Mouse (Mus musculus) forebrain, embryonic 15.5 days (tissue): ENCODE data around the gene Fam149a. TPM values are rescaled to one million over a fixed set of nuclear protein-coding genes. Genes with fewer than 3 reads are reported as not detected.
"Not testable (repeated sequence)": the region's sequence is repeated elsewhere in the genome, so short reads cannot be mapped to it uniquely, and the experiment has no call there.

Source experiments
- ATAC-seq: fragments of 200-750 bp; cut with Nextera tagmentation; replicated peaks from 2 replicates; pipeline ENCODE4 v1.8.0; 2017; ENCODE audit warnings: mild to moderate bottlenecking, moderate TSS enrichment, moderate library complexity
- H3K27ac ChIP-seq: fragments of 300-500 bp; sonication (generic); replicated peaks from 2 replicates; pipeline ENCODE4 v1.5.1; 2015; ENCODE audit warnings: mild to moderate bottlenecking, inconsistent platforms
- H3K27me3 ChIP-seq: fragments of 300-500 bp; sonication (generic); 2 replicates; pipeline ENCODE4 v1.6.1; 2015; ENCODE audit warnings: inconsistent platforms
- H3K36me3 ChIP-seq: fragments of 300-500 bp; sonication (generic); 2 replicates; pipeline ENCODE4 v1.6.1; 2015; ENCODE audit warnings: mild to moderate bottlenecking, inconsistent platforms
- H3K4me1 ChIP-seq: fragments of 300-500 bp; sonication (generic); 2 replicates; pipeline ENCODE4 v1.6.1; 2015; ENCODE audit warnings: inconsistent platforms
- H3K4me2 ChIP-seq: fragments of 300-500 bp; sonication (generic); replicated peaks from 2 replicates; pipeline ENCODE4 v1.6.1; 2015; ENCODE audit warnings: mild to moderate bottlenecking, inconsistent platforms
- H3K4me3 ChIP-seq: fragments of 300-500 bp; sonication (generic); 2 replicates; pipeline ENCODE4 v1.5.1; 2015; ENCODE audit warnings: mild to moderate bottlenecking, inconsistent platforms
- H3K9ac ChIP-seq: fragments of 300-500 bp; sonication (generic); replicated peaks from 2 replicates; pipeline ENCODE4 v1.6.1; 2015; ENCODE audit warnings: mild to moderate bottlenecking, inconsistent platforms
- H3K9me3 ChIP-seq: fragments of 300-500 bp; sonication (generic); 2 replicates; pipeline ENCODE4 v1.6.1; 2016; ENCODE audit warnings: inconsistent platforms
- WGBS: fragments of 180-500 bp; shearing (Covaris S2); methylation state at CpG from one replicate; pipeline ENCODE4 v1.1.7; 2015; ENCODE audit warnings: mixed read lengths; 5-methylcytosine and 5-hydroxymethylcytosine counted together
- polyA plus RNA-seq: library from polyadenylated mRNA; unstranded; fragments of >200 nt; fragmentation: Nextera tagmentation; extraction: Ambion mirVana; gene quantifications from 2 replicates; pipeline ENCODE4 v1.2.1, GENCODE M21; 2015

Gene Fam149a
- polyA plus RNA-seq, 1 experiment from 2014 or later = 5.1 TPM

- not testable (repeated sequence) for H3K36me3 ChIP-seq, H3K4me2 ChIP-seq, H3K9me3 ChIP-seq, H3K9ac ChIP-seq, H3K4me3 ChIP-seq, H3K4me1 ChIP-seq, ATAC-seq, H3K27ac ChIP-seq, H3K27me3 ChIP-seq
Measured at GRCm38 (mm10) chr8:45327076-45327475, 55.0 kb downstream of the Fam149a start.

GRCm38 (mm10) chr8:45324151-45324550 lies 57.9 kb downstream of the Fam149a start:
- 86% methylated on average over 4 of the region's 4 CpGs for WGBS
- no peak overlapping the region for H3K4me2 ChIP-seq
- ATAC-seq = no peak

GRCm38 (mm10) chr8:45321365-45321764 lies 60.7 kb downstream of the Fam149a start:
- WGBS = 84% methylated on average over 2 of the region's 2 CpGs
- Histone ChIP-seq H3K27me3 (no peaks in the 10 kb centered on the region), H3K4me3 (no peak overlapping the region), H3K36me3 (no peaks in the 10 kb centered on the region), H3K9me3 (no peaks in the 10 kb centered on the region), H3K4me2 (no peak overlapping the region), H3K4me1 (no peaks in the 10 kb centered on the region), H3K27ac (no peak overlapping the region), H3K9ac (no peak overlapping the region)
- no peak for ATAC-seq

More at GRCm38 (mm10) chr8:45324151-45324550, 57.9 kb downstream of the Fam149a start:
- Histone ChIP-seq H3K4me3 (no peak overlapping the region), H3K27ac (no peak overlapping the region), H3K9ac (no peak overlapping the region), H3K36me3 (no peaks in the 10 kb centered on the region), H3K27me3 (no peaks in the 10 kb centered on the region), H3K9me3 (no peaks in the 10 kb centered on the region), H3K4me1 (no peaks in the 10 kb centered on the region)

GRCm38 (mm10) chr8:45320930-45321329 lies 61.2 kb downstream of the Fam149a start:
- Histone ChIP-seq H3K4me3 (no peak overlapping the region), H3K27me3 (no peaks in the 10 kb centered on the region), H3K27ac (no peak overlapping the region), H3K36me3 (no peaks in the 10 kb centered on the region), H3K9ac (no peak overlapping the region), H3K9me3 (no peaks in the 10 kb centered on the region), H3K4me1 (no peaks in the 10 kb centered on the region), H3K4me2 (no peak overlapping the region)
- 74% methylated on average over 1 of the region's 1 CpGs for WGBS
- no peak for ATAC-seq

GRCm38 (mm10) chr8:45310967-45311366 lies 71.1 kb downstream of the Fam149a start:
- H3K4me1 ChIP-seq = no peaks in the 10 kb centered on the region
- H3K4me2 ChIP-seq = no peak overlapping the region
- H3K4me3 ChIP-seq = no peak overlapping the region
- H3K27me3 ChIP-seq = no peaks in the 10 kb centered on the region
- H3K27ac ChIP-seq = no peak overlapping the region
- no peak for ATAC-seq
- no peaks in the 10 kb centered on the region for H3K36me3 ChIP-seq
- H3K9ac ChIP-seq = no peak overlapping the region
- 87% methylated on average over 4 of the region's 4 CpGs for WGBS
- H3K9me3 ChIP-seq = no peaks in the 10 kb centered on the region

GRCm38 (mm10) chr8:45308366-45308765 lies 73.7 kb downstream of the Fam149a start, which contains the start of gene Gm45753:
Gm45753 (minus strand) TSS chr8:45308466.
- H3K36me3 ChIP-seq = no peaks in the 10 kb centered on the region
- no peaks in the 10 kb centered on the region for H3K9me3 ChIP-seq
- 90% methylated on average over 13 of the region's 13 CpGs for WGBS
- H3K27ac ChIP-seq = no peak within 1 kb of the TSS
- ATAC-seq = no peak
- no peak within 1 kb of the TSS for H3K4me2 ChIP-seq
- no peaks in the 10 kb centered on the region for H3K27me3 ChIP-seq
- no peak within 1 kb of the TSS for H3K4me3 ChIP-seq
- H3K4me1 ChIP-seq = no peaks in the 10 kb centered on the region
- H3K9ac ChIP-seq = no peak within 1 kb of the TSS

- Histone ChIP-seq H3K4me1 (no peaks in the 10 kb centered on the region), H3K4me3 (no peak overlapping the region), H3K9me3 (no peaks in the 10 kb centered on the region), H3K4me2 (no peak overlapping the region), H3K27ac (no peak overlapping the region), H3K27me3 (no peaks in the 10 kb centered on the region), H3K9ac (no peak overlapping the region), H3K36me3 (no peaks in the 10 kb centered on the region)
- no peak for ATAC-seq
- WGBS = 79% methylated on average over 1 of the region's 1 CpGs
Measured at GRCm38 (mm10) chr8:45305479-45305878, 76.6 kb downstream of the Fam149a start.

- Histone ChIP-seq H3K9ac (no peak overlapping the region), H3K36me3 (no peaks in the 10 kb centered on the region), H3K27me3 (no peaks in the 10 kb centered on the region), H3K9me3 (no peaks in the 10 kb centered on the region), H3K27ac (no peak overlapping the region), H3K4me1 (no peaks in the 10 kb centered on the region), H3K4me3 (no peak overlapping the region), H3K4me2 (no peak overlapping the region)
- no peak for ATAC-seq
- WGBS = 89% methylated on average over 3 of the region's 3 CpGs
Measured at GRCm38 (mm10) chr8:45304354-45304753, 77.7 kb downstream of the Fam149a start.

- 54% methylated on average over 8 of the region's 8 CpGs for WGBS
- H3K27me3 ChIP-seq = no peaks in the 10 kb centered on the region
- no peaks in the 10 kb centered on the region for H3K36me3 ChIP-seq
- H3K4me3 ChIP-seq = no peak overlapping the region
- no peak overlapping the region for H3K27ac ChIP-seq
- no peaks in the 10 kb centered on the region for H3K9me3 ChIP-seq
- no peak overlapping the region for H3K9ac ChIP-seq
- H3K4me2 ChIP-seq = no peak overlapping the region
- H3K4me1 ChIP-seq = no peaks in the 10 kb centered on the region
- ATAC-seq = no peak
Measured at GRCm38 (mm10) chr8:45302390-45302789, 79.7 kb downstream of the Fam149a start.

GRCm38 (mm10) chr8:45295276-45295675 lies 86.8 kb downstream of the Fam149a start:
- no peak overlapping the region for H3K27ac ChIP-seq
- H3K4me2 ChIP-seq = no peak overlapping the region
- no peak for ATAC-seq
- WGBS = 93% methylated on average over 6 of the region's 6 CpGs
- no peaks in the 10 kb centered on the region for H3K36me3 ChIP-seq
- H3K9ac ChIP-seq = no peak overlapping the region
- no peaks in the 10 kb centered on the region for H3K9me3 ChIP-seq
- H3K27me3 ChIP-seq = no peaks in the 10 kb centered on the region
- H3K4me3 ChIP-seq = no peak overlapping the region
- H3K4me1 ChIP-seq = 0 out of 2 replicates have a peak, but pooled peaks cover 3% of the 10 kb centered on the region

- 89% methylated on average over 7 of the region's 7 CpGs for WGBS
- Histone ChIP-seq H3K4me3 (no peak within 1 kb of the TSS), H3K9ac (no peak within 1 kb of the TSS), H3K36me3 (no peaks in the 10 kb centered on the region), H3K4me1 (0 out of 2 replicates have a peak, but pooled peaks cover 3% of the 10 kb centered on the region), H3K27me3 (no peaks in the 10 kb centered on the region), H3K9me3 (no peaks in the 10 kb centered on the region), H3K4me2 (no peak within 1 kb of the TSS), H3K27ac (no peak within 1 kb of the TSS)
- no peak for ATAC-seq
Measured at GRCm38 (mm10) chr8:45294687-45295086, 87.4 kb downstream of the Fam149a start, which contains the start of gene Klkb1. Klkb1 (minus strand) TSS chr8:45294859.

GRCm38 (mm10) chr8:45291790-45292189 lies 90.3 kb downstream of the Fam149a start:
- H3K4me1 ChIP-seq = 0 out of 2 replicates have a peak, but pooled peaks cover 3% of the 10 kb centered on the region
- no peak overlapping the region for H3K27ac ChIP-seq
- WGBS = 73% methylated on average over 2 of the region's 2 CpGs
- no peaks in the 10 kb centered on the region for H3K36me3 ChIP-seq
- no peak overlapping the region for H3K4me3 ChIP-seq
- H3K4me2 ChIP-seq = no peak overlapping the region
- no peaks in the 10 kb centered on the region for H3K9me3 ChIP-seq
- H3K27me3 ChIP-seq = no peaks in the 10 kb centered on the region
- ATAC-seq = peak; percentile 75
- no peak overlapping the region for H3K9ac ChIP-seq
